Mouse (Mus musculus) MEL (cell line): ENCODE measurements around the gene Aspg.

ENCODE experiments used
- CHD2 ChIP-seq: IDR thresholded peaks from 2 replicates; pipeline ENCODE4 v1.6.1; 2011; ENCODE audit warnings: low read length, improper control_type of control experiment
- CTCF ChIP-seq, 3 experiments: IDR thresholded peaks in 2 of 3; conservative IDR thresholded peaks in 1 of 3; 2 replicates each; pipeline ENCODE4 v1.5.1; 2011 to 2012; ENCODE audit warnings: low read length in 3 of 3, low read depth in 2 of 3, mild to moderate bottlenecking in 2 of 3, improper control_type of control experiment in 1 of 3, inconsistent platforms in 1 of 3, mixed read lengths in 1 of 3, moderate library complexity in 1 of 3; ENCODE audit not compliant: control insufficient read depth in 1 of 3, insufficient read depth in 1 of 3, poor library complexity in 1 of 3, severe bottlenecking in 1 of 3
- EP300 ChIP-seq, 2 experiments: IDR thresholded peaks; 2 replicates each; pipeline ENCODE4 v1.6.1; 2011; ENCODE audit warnings: improper control_type of control experiment in 2 of 2, low read length in 2 of 2, low read depth in 1 of 2, mild to moderate bottlenecking in 1 of 2
- KAT2A ChIP-seq: conservative IDR thresholded peaks from 2 replicates; pipeline ENCODE4 v1.6.1; 2012; ENCODE audit warnings: low read depth, low read length, improper control_type of control experiment, inconsistent platforms
- MAX ChIP-seq: IDR thresholded peaks from 2 replicates; pipeline ENCODE4 v1.6.1; 2011; ENCODE audit warnings: low read length, improper control_type of control experiment
- POLR2A ChIP-seq, 2 experiments: IDR thresholded peaks; 2 replicates each; pipeline ENCODE4 v1.6.1; 2011 to 2012; ENCODE audit warnings: low read length in 2 of 2, mild to moderate bottlenecking in 2 of 2, control low read depth in 1 of 2, improper control_type of control experiment in 1 of 2, low read depth in 1 of 2, moderate library complexity in 1 of 2; ENCODE audit not compliant: control insufficient read depth in 1 of 2, insufficient read depth in 1 of 2, poor library complexity in 1 of 2
- RCOR1 ChIP-seq: IDR thresholded peaks from 2 replicates; pipeline ENCODE4 v1.6.1; 2012; ENCODE audit warnings: low read depth, mild to moderate bottlenecking, inconsistent platforms, low read length, improper control_type of control experiment
- UBTF ChIP-seq: IDR thresholded peaks from 2 replicates; pipeline ENCODE4 v1.6.1; 2012; ENCODE audit warnings: low read depth, mild to moderate bottlenecking, inconsistent platforms, low read length, improper control_type of control experiment, moderate library complexity, borderline replicate concordance; ENCODE audit not compliant: insufficient read depth
- ZKSCAN1 ChIP-seq: IDR thresholded peaks from 2 replicates; pipeline ENCODE4 v1.6.1; 2012; ENCODE audit warnings: low read depth, mild to moderate bottlenecking, inconsistent platforms, low read length, improper control_type of control experiment, moderate library complexity

DNA sequence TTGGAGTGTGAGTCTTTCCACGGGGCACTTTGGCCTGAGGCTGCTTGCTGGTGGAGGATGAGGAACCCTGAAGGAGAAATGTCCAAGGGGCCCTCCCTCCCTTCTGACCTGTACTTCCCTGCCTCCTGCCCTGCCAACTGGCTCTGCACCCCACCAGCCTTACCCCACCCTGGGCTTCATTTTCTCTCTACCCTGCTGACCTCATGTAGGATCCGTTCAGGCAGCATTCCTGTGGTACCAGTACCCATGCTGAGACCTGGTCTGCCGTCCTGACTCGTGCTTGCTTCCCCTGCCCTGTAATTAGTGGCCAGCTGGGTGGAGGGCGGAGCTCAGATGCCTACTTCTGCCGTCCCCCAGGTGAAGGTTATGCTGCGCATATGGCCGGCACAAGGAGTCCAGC lies 65.7 kb downstream of the Aspg start:
- TF ChIP-seq POLR2A (IDR thresholded peaks at IDR 0.05; ENCODE audit: control insufficient read depth in 1 of 2, insufficient read depth in 1 of 2, low read depth in 1 of 2, low read length in 2 of 2, poor library complexity in 1 of 2) (no peak), RCOR1 (no peak), ZKSCAN1 (no peak), CHD2 (no peak), CTCF (IDR thresholded peaks at IDR 0.05 in 2 of 3, conservative IDR thresholded peaks at IDR 0.05 in 1 of 3; ENCODE audit: control insufficient read depth in 1 of 3, insufficient read depth in 1 of 3, low read depth in 2 of 3, low read length in 3 of 3, poor library complexity in 1 of 3, severe bottlenecking in 1 of 3) (no peak), MAX (no peak), KAT2A (no peak), UBTF (no peak), EP300 (IDR thresholded peaks at IDR 0.05; ENCODE audit: low read depth in 1 of 2, low read length in 2 of 2) (no peak)
